Mouse (Mus musculus) embryo, embryonic 11 days (tissue): ENCODE data around the gene Haus2.
A peak's percentile ranks its signal among the peaks of the same experiment; 100 is the strongest.
"Not testable (repeated sequence)": the region's sequence is repeated elsewhere in the genome, so short reads cannot be mapped to it uniquely, and the experiment has no call there.

Experiments used
- DNase-seq: peaks from one replicate; pipeline ENCODE4 v3.0.0-alpha.2; 2015

Haus2 gene

GRCm38 (mm10) chr2:120608830-120609723, at the start of gene Haus2, which contains the start of gene Lrrc57:
Gene Haus2 (plus strand): TSS chr2:120609383.
Gene Lrrc57 (minus strand): TSS chr2:120609520.
- DNase-seq, result peak; percentile 95

- DNase-seq, result no peak
These were observed 47.7 kb upstream of the Haus2 start for GRCm38 (mm10) chr2:120561524-120561923.

- no peak for DNase-seq
These were observed 46.3 kb upstream of the Haus2 start for GRCm38 (mm10) chr2:120562859-120563234.

GRCm38 (mm10) chr2:120563235-120563990, 45.8 kb upstream of the Haus2 start, which contains the start of gene Zfp106:
Gene Zfp106 (minus strand): TSS chr2:120563843.
- DNase-seq, result peak; percentile 93

- DNase-seq, result not testable (repeated sequence)
These were observed 44.5 kb upstream of the Haus2 start for GRCm38 (mm10) chr2:120564548-120565188.

- no peak for DNase-seq
These were observed 43.8 kb upstream of the Haus2 start for GRCm38 (mm10) chr2:120565363-120565762.

- peak; percentile 96 for DNase-seq
These were observed 42.0 kb upstream of the Haus2 start, which contains the start of gene Snap23 for GRCm38 (mm10) chr2:120566886-120567797. Gene Snap23 (plus strand): TSS chr2:120567671.

- DNase-seq, result no peak
These were observed 41.3 kb upstream of the Haus2 start for GRCm38 (mm10) chr2:120567798-120568320.

- DNase-seq, result no peak
These were observed 38.1 kb upstream of the Haus2 start for GRCm38 (mm10) chr2:120571081-120571480.

GRCm38 (mm10) chr2:120572161-120572560, 37.0 kb upstream of the Haus2 start:
- not testable (repeated sequence) for DNase-seq

- DNase-seq, result peak; percentile 37
These were observed 34.1 kb upstream of the Haus2 start for GRCm38 (mm10) chr2:120575121-120575520.

- DNase-seq, result no peak
These were observed 33.2 kb upstream of the Haus2 start for GRCm38 (mm10) chr2:120575978-120576377.

- no peak for DNase-seq
These were observed 31.4 kb upstream of the Haus2 start for GRCm38 (mm10) chr2:120577799-120578198.

- no peak for DNase-seq
These were observed 30.9 kb upstream of the Haus2 start for GRCm38 (mm10) chr2:120578286-120578685.

- no peak for DNase-seq
These were observed 19.4 kb upstream of the Haus2 start for GRCm38 (mm10) chr2:120589759-120590158.

- DNase-seq, result no peak
These were observed 17.0 kb upstream of the Haus2 start for GRCm38 (mm10) chr2:120592227-120592626.

GRCm38 (mm10) chr2:120597734-120598133, 11.4 kb upstream of the Haus2 start:
- DNase-seq, result no peak

GRCm38 (mm10) chr2:120599506-120599905, 9.7 kb upstream of the Haus2 start:
- no peak for DNase-seq

- peak; percentile 7 for DNase-seq
These were observed 3.0 kb upstream of the Haus2 start for GRCm38 (mm10) chr2:120606021-120606690.

- no peak for DNase-seq
These were observed 7.3 kb downstream of the Haus2 start for GRCm38 (mm10) chr2:120616279-120617163.
